Mouse (Mus musculus): Measurements from ENCODE around the gene Zfp518b.

- no peak for TF ChIP-seq CTCF (IDR thresholded peaks at IDR 0.05; ENCODE audit: extremely low read depth, insufficient read depth, insufficient read length, insufficient replicate concordance)
- no peak for TF ChIP-seq POLR2A (IDR thresholded peaks at IDR 0.05; ENCODE audit: low read depth, low read length)
These were observed 3.1 kb upstream of the Zfp518b start for GRCm38 (mm10) chr5:38687694-38688093.

Data from spleen, adult 2 months (tissue).